Mouse (Mus musculus) limb, embryonic 12.5 days (tissue): ENCODE data around the gene Lhfp. TPM values are rescaled to one million over a fixed set of nuclear protein-coding genes. Genes with fewer than 3 reads are reported as not detected.

Source experiments
- ATAC-seq: fragments of 200-750 bp; cut with Nextera tagmentation; 2 replicates; pipeline ENCODE4 v1.8.0; 2017; ENCODE audit warnings: low read depth, moderate TSS enrichment; ENCODE audit not compliant: insufficient number of reproducible peaks, insufficient read depth, low FRiP score, low TSS enrichment
- H3K27ac ChIP-seq: fragments of 300-500 bp; sonication (generic); 2 replicates; pipeline ENCODE4 v1.5.1; 2016; ENCODE audit warnings: mild to moderate bottlenecking, moderate library complexity
- H3K27me3 ChIP-seq: fragments of 300-500 bp; sonication (generic); 2 replicates; pipeline ENCODE4 v1.6.1; 2016; ENCODE audit warnings: mild to moderate bottlenecking, moderate library complexity
- H3K36me3 ChIP-seq: fragments of 300-500 bp; sonication (generic); 2 replicates; pipeline ENCODE4 v1.6.1; 2016; ENCODE audit warnings: mild to moderate bottlenecking, moderate library complexity
- H3K4me1 ChIP-seq: fragments of 300-500 bp; sonication (generic); replicated peaks from 2 replicates; pipeline ENCODE4 v1.6.1; 2016
- H3K4me2 ChIP-seq: fragments of 300-500 bp; sonication (generic); 2 replicates; pipeline ENCODE4 v1.6.1; 2016; ENCODE audit warnings: mild to moderate bottlenecking, moderate library complexity
- H3K4me3 ChIP-seq: fragments of 300-500 bp; sonication (generic); replicated peaks from 2 replicates; pipeline ENCODE4 v1.5.1; 2016; ENCODE audit warnings: mild to moderate bottlenecking
- H3K9ac ChIP-seq: fragments of 300-500 bp; sonication (generic); replicated peaks from 2 replicates; pipeline ENCODE4 v1.6.1; 2016; ENCODE audit warnings: mild to moderate bottlenecking, moderate library complexity
- H3K9me3 ChIP-seq: fragments of 300-500 bp; sonication (generic); 2 replicates; pipeline ENCODE4 v1.6.1; 2016; ENCODE audit warnings: mild to moderate bottlenecking, moderate library complexity
- WGBS: fragments of 180-500 bp; shearing (Covaris S2); methylation state at CpG from one replicate; pipeline ENCODE4 v1.1.7; 2016; 5-methylcytosine and 5-hydroxymethylcytosine counted together
- polyA plus RNA-seq: library from polyadenylated mRNA; unstranded; fragments of >200 nt; fragmentation: Nextera tagmentation; extraction: Ambion mirVana; gene quantifications from 2 replicates; pipeline ENCODE4 v1.2.1, GENCODE M21; 2016

Lhfp gene
- polyA plus RNA-seq, 1 experiment from 2014 or later, result 56.5 TPM

GRCm38 (mm10) chr3:53161963-53162362, 120.6 kb downstream of the Lhfp start:
- WGBS, result 78% methylated on average over 3 of the region's 3 CpGs

GRCm38 (mm10) chr3:53165281-53165680, 124.0 kb downstream of the Lhfp start:
- no peak overlapping the region for H3K9ac ChIP-seq
- no peaks in the 10 kb centered on the region for H3K9me3 ChIP-seq
- no peaks in the 10 kb centered on the region for H3K36me3 ChIP-seq
- H3K27ac ChIP-seq, result no peak overlapping the region
- ATAC-seq, result no peak
- peaks cover 22% of the 10 kb centered on the region for H3K4me1 ChIP-seq
- H3K27me3 ChIP-seq, result no peaks in the 10 kb centered on the region
- H3K4me3 ChIP-seq, result no peak overlapping the region
- H3K4me2 ChIP-seq, result no peak overlapping the region
- WGBS, result 80% methylated on average over 10 of the region's 10 CpGs

More at GRCm38 (mm10) chr3:53161963-53162362, 120.6 kb downstream of the Lhfp start:
- Histone ChIP-seq H3K9me3 (no peaks in the 10 kb centered on the region), H3K27me3 (no peaks in the 10 kb centered on the region), H3K4me1 (peaks cover 22% of the 10 kb centered on the region), H3K27ac (no peak overlapping the region), H3K9ac (no peak overlapping the region), H3K4me3 (no peak overlapping the region), H3K36me3 (no peaks in the 10 kb centered on the region), H3K4me2 (no peak overlapping the region)
- ATAC-seq, result no peak

DNA sequence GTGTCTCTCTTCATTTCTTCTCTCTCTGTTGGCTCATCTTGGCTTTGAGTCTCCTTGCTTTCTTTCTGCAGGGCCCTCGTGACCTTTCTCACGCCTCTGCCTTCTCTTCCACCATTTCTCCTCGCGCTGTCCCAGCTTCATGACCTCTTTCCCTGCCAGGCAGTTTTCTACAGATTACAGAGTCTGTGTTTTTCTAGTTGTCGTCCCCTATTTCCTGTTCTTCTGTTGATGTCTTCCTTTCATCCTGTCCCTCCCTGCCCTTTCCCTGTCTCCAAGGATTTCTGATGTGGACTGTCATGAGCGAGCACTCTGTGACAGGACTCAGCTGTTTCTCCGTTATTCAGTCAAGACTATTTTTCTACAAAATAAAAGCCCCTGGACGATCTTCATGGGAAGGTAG, 124.7 kb downstream of the Lhfp start:
- WGBS, result 45% methylated on average over 8 of the region's 8 CpGs
- ATAC-seq, result no peak
- H3K36me3 ChIP-seq, result no peaks in the 10 kb centered on the region
- peaks cover 22% of the 10 kb centered on the region for H3K4me1 ChIP-seq
- H3K9ac ChIP-seq, result no peak overlapping the region
- H3K27me3 ChIP-seq, result no peaks in the 10 kb centered on the region
- H3K27ac ChIP-seq, result no peak overlapping the region
- H3K9me3 ChIP-seq, result no peaks in the 10 kb centered on the region
- H3K4me2 ChIP-seq, result no peak overlapping the region
- H3K4me3 ChIP-seq, result no peak overlapping the region

- H3K4me2 ChIP-seq, result no peak overlapping the region
- H3K36me3 ChIP-seq, result no peaks in the 10 kb centered on the region
- WGBS, result 81% methylated on average over 3 of the region's 3 CpGs
- H3K9me3 ChIP-seq, result no peaks in the 10 kb centered on the region
- no peak for ATAC-seq
- H3K27ac ChIP-seq, result no peak overlapping the region
- H3K27me3 ChIP-seq, result no peaks in the 10 kb centered on the region
- H3K4me3 ChIP-seq, result no peak overlapping the region
- H3K9ac ChIP-seq, result no peak overlapping the region
- peaks cover 22% of the 10 kb centered on the region for H3K4me1 ChIP-seq
Observed at GRCm38 (mm10) chr3:53169486-53169885, 128.2 kb downstream of the Lhfp start.

GRCm38 (mm10) chr3:53173310-53174063, 132.2 kb downstream of the Lhfp start:
- Histone ChIP-seq H3K36me3 (no peaks in the 10 kb centered on the region), H3K4me3 (no peak overlapping the region), H3K27me3 (no peaks in the 10 kb centered on the region), H3K27ac (no peak overlapping the region), H3K4me1 (peaks cover 13% of the 10 kb centered on the region; the same call in 1 of the 2 replicates), H3K9ac (no peak overlapping the region), H3K9me3 (0 out of 2 replicates have a peak, but pooled peaks cover 5% of the 10 kb centered on the region), H3K4me2 (no peak overlapping the region)
- 77% methylated on average over 10 of the region's 10 CpGs for WGBS
- no peak for ATAC-seq

DNA sequence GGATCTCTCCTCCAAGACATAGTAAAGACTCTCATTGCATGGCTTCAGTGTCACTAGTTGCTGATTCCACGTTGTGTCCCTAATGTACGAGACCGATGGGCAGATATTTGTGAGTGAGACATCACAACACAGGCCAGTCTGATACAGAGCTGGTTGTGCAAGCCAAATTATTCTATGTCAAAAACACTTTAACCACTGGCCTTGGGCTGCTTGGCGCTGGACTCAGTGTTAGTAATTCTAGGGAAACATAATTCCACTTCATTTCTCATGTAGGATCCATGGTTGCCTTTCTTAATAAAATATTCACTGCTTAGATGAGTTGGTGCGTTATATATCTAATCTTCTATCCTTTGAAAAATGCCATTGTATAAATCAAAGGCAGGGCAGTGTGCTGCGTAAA, 138.6 kb downstream of the Lhfp start:
- ATAC-seq, result no peak
- Histone ChIP-seq H3K9ac (no peak overlapping the region), H3K27ac (no peak overlapping the region), H3K27me3 (no peaks in the 10 kb centered on the region), H3K4me1 (no peaks in the 10 kb centered on the region), H3K9me3 (0 out of 2 replicates have a peak, but pooled peaks cover 5% of the 10 kb centered on the region), H3K4me3 (no peak overlapping the region), H3K4me2 (no peak overlapping the region), H3K36me3 (no peaks in the 10 kb centered on the region)
- WGBS, result 93% methylated on average over 6 of the region's 6 CpGs

DNA sequence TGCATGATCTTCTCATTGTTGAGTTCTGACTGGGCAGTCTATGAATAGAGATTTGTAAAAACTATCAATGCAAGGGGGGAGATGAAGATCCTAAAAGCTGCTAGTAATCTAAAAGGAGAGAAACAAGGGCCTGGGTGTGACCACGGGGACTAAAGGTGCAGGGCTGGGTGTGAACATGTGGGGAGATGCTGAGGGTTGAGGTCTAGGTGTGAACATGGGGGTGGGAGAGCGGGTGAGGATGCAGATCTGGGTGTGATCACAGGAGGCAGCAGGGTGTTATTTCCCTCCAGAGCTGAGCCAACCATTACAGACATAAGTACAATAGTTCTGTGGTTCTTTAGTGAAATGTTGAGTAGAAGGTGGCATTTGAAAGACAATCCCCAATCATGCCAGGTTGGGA, 144.1 kb downstream of the Lhfp start:
- WGBS, result 92% methylated on average over 2 of the region's 2 CpGs
- Histone ChIP-seq H3K27ac (no peak overlapping the region), H3K27me3 (no peaks in the 10 kb centered on the region), H3K4me1 (no peaks in the 10 kb centered on the region), H3K4me2 (no peak overlapping the region), H3K4me3 (no peak overlapping the region), H3K36me3 (no peaks in the 10 kb centered on the region), H3K9me3 (0 out of 2 replicates have a peak, but pooled peaks cover 4% of the 10 kb centered on the region), H3K9ac (no peak overlapping the region)
- no peak for ATAC-seq

- H3K27ac ChIP-seq, result no peak overlapping the region
- ATAC-seq, result no peak
- H3K9me3 ChIP-seq, result no peaks in the 10 kb centered on the region
- no peaks in the 10 kb centered on the region for H3K36me3 ChIP-seq
- H3K4me2 ChIP-seq, result no peak overlapping the region
- 79% methylated on average over 4 of the region's 4 CpGs for WGBS
- H3K27me3 ChIP-seq, result no peaks in the 10 kb centered on the region
- H3K9ac ChIP-seq, result no peak overlapping the region
- H3K4me3 ChIP-seq, result no peak overlapping the region
- H3K4me1 ChIP-seq, result 0 out of 2 replicates have a peak, but pooled peaks cover 6% of the 10 kb centered on the region
Observed at GRCm38 (mm10) chr3:53193441-53193840, 152.1 kb downstream of the Lhfp start.

DNA sequence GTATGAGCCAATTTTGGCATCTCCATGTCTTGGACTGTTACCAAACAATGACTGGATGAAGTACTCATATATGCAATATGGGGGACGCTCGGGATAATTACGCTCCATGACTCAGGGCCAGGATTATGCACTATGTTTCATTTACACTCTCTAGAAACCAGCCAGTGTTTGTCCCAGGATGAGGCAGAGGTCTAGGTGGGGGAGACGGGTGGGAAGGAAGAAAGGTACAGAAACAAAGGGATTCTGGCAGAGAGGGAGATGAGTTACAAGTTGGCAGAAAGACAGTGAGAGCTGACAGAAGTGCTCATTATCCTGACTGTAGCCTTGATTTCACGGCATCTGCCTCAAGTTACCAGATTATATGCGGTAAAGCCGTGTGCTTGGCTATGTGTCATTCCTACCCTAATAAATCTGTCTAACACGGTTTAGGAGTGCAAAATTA, 154.4 kb downstream of the Lhfp start:
- H3K9me3 ChIP-seq, result no peaks in the 10 kb centered on the region
- no peak overlapping the region for H3K4me2 ChIP-seq
- peaks cover 7% of the 10 kb centered on the region; the same call in 1 of the 2 replicates for H3K4me1 ChIP-seq
- H3K4me3 ChIP-seq, result no peak overlapping the region
- WGBS, result 61% methylated on average over 8 of the region's 8 CpGs
- 0 out of 2 replicates have a peak, but pooled peaks cover under 1% of the 10 kb centered on the region for H3K27me3 ChIP-seq
- no peaks in the 10 kb centered on the region for H3K36me3 ChIP-seq
- no peak overlapping the region for H3K9ac ChIP-seq
- no peak overlapping the region for H3K27ac ChIP-seq
- no peak for ATAC-seq

DNA sequence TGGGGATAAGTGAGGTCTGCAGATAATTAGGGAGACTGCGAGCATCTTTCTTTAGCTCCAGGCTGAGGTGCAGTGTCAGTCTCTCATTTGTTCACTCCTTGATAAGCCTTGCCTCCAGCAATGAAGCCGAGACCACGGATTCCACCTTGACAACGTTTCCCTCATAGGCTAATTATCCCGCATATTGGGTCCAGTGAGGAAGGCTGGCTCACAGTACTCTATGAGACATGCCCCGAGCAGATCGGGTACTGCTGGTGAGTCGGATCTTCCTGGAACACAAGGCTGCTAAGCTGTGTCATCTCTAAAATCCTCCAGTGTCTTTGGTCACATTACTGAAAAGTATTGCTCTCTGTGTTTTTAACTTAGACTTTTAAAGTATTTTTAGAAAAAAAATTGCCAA, 158.8 kb downstream of the Lhfp start:
- peaks cover 36% of the 10 kb centered on the region for H3K4me1 ChIP-seq
- H3K27ac ChIP-seq, result no peak overlapping the region
- WGBS, result 76% methylated on average over 8 of the region's 8 CpGs
- no peak overlapping the region for H3K4me2 ChIP-seq
- H3K9me3 ChIP-seq, result no peaks in the 10 kb centered on the region
- H3K27me3 ChIP-seq, result 0 out of 2 replicates have a peak, but pooled peaks cover 3% of the 10 kb centered on the region
- ATAC-seq, result no peak
- H3K36me3 ChIP-seq, result no peaks in the 10 kb centered on the region
- no peak overlapping the region for H3K4me3 ChIP-seq
- no peak overlapping the region for H3K9ac ChIP-seq

GRCm38 (mm10) chr3:53200853-53201252, 159.5 kb downstream of the Lhfp start:
- 0 out of 2 replicates have a peak, but pooled peaks cover 3% of the 10 kb centered on the region for H3K27me3 ChIP-seq
- H3K27ac ChIP-seq, result no peak overlapping the region
- no peak overlapping the region for H3K9ac ChIP-seq
- no peaks in the 10 kb centered on the region for H3K9me3 ChIP-seq
- H3K36me3 ChIP-seq, result no peaks in the 10 kb centered on the region
- ATAC-seq, result no peak
- peaks cover 33% of the 10 kb centered on the region for H3K4me1 ChIP-seq
- H3K4me2 ChIP-seq, result no peak overlapping the region
- 78% methylated on average over 10 of the region's 10 CpGs for WGBS
- H3K4me3 ChIP-seq, result no peak overlapping the region
